Mouse (Mus musculus) ES-CJ7 (cell line): Measurements from ENCODE around the gene Nap1l4.
A peak's percentile ranks its signal among the peaks of the same experiment; 100 is the strongest.

Experiments
- DNase-seq: peaks from one replicate; pipeline ENCODE4 v3.0.0; 2011; ENCODE audit warnings: low read depth, low spot score

Gene Nap1l4

GRCm38 (mm10) chr7:143480498-143480897, 68.4 kb downstream of the Nap1l4 start:
- DNase-seq, result peak; percentile 70

- DNase-seq, result no peak
Observed at GRCm38 (mm10) chr7:143477800-143478199, 71.1 kb downstream of the Nap1l4 start.

- peak; percentile 69 for DNase-seq
Observed at GRCm38 (mm10) chr7:143476702-143477335, 72.1 kb downstream of the Nap1l4 start.

GRCm38 (mm10) chr7:143475876-143476275, 73.0 kb downstream of the Nap1l4 start:
- DNase-seq, result no peak

- peak; percentile 69 for DNase-seq
Observed at GRCm38 (mm10) chr7:143474811-143475210, 74.1 kb downstream of the Nap1l4 start.

- DNase-seq, result peak; percentile 58
Observed at GRCm38 (mm10) chr7:143473347-143474101, 75.4 kb downstream of the Nap1l4 start, which contains the start of gene Slc22a18. Slc22a18 (plus strand) TSS chr7:143473736.

GRCm38 (mm10) chr7:143469946-143470345, 79.0 kb downstream of the Nap1l4 start:
- peak; percentile 80 for DNase-seq

- peak; percentile 49 for DNase-seq
Observed at GRCm38 (mm10) chr7:143467714-143468113, 81.2 kb downstream of the Nap1l4 start.

GRCm38 (mm10) chr7:143466099-143466677, 82.7 kb downstream of the Nap1l4 start:
- DNase-seq, result peak; percentile 75

GRCm38 (mm10) chr7:143464811-143465560, 83.9 kb downstream of the Nap1l4 start:
- peak; percentile 38 for DNase-seq

GRCm38 (mm10) chr7:143463865-143464415, 85.0 kb downstream of the Nap1l4 start:
- DNase-seq, result peak; percentile 78
